Mouse (Mus musculus): ENCODE measurements around the gene Eif2b2.

The Eif2b2 gene
- long read RNA-seq, experiment 1, transcript Eif2b2-201 (8 exons, 1,605 nt) = major isoform, 53 of 60 reads
- long read RNA-seq, experiment 1, partial matches to known transcripts = 5 of 60 reads
- long read RNA-seq, experiment 1, other reads (novel, unspliced or antisense) = 2 of 60 reads
- long read RNA-seq, experiment 2, transcript Eif2b2-201 (8 exons, 1,605 nt) = major isoform, 65 of 70 reads
- long read RNA-seq, experiment 2, partial matches to known transcripts = 2 of 70 reads
- long read RNA-seq, experiment 2, other reads (novel, unspliced or antisense) = 2 of 70 reads

DNA sequence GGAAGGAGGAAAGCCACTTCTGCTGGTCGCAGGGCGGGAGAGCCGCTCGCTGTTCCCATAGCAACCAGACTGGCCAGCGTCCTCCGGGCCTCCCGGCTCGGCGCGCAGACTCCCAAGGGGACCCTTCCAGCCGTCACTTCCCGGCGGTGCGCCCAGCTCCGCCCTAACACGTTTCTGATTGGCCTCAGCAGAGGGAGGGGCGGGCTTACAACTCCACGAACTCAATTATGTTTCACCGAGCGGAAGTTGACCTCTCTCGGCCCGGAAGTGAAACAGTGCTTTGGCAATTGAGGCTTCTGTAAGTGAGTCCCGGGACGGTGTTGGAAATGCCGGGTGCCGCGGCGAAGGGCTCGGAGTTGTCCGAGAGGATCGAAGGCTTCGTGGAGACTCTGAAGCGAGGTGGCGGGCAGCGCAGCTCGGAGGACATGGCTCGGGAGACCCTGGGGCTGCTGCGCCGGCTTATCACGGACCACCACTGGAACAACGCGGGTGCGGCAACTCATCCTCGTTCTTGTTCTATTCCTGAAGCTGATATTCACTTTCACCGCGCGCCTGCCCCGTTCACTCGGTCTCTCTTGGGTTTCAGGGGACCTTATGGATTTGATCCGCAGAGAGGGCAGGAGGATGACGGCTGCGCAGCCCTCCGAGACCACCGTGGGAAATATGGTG is at the start of gene Eif2b2:
Gene Eif2b2 (plus strand): TSS at position 246 of the 669 bp plus-strand sequence.
- intact Hi-C loops (cut with DNase I) = no loop called here

DNA sequence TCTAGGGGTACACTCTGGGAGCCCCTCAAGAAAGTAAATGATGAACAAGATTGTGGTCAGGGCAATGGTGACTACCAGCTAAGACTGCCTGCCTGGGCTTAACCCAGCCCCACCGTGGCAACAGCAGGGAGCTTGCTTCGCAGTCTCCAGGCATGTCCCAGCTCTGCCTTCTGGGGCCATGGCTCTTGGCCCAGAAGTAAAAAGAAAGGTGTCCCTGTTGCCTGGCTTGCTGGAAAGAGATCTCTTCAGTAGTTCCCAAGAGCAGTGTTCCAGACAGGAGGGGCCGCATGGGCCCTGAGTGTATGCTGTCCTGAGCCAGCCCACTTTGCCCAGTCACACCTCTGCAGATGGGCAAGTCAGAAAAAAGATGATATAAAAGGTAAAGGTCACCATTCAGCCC is 49.4 kb upstream of the Eif2b2 start:
- intact Hi-C loops (cut with DNase I) = loop anchor here (5.0 kb wide), 1 partner anchor 137 kb away; no protein-coding TSS in a partner anchor

GRCm38 (mm10) chr12:85170284-85170947 is 48.9 kb upstream of the Eif2b2 start:
- intact Hi-C loops (cut with DNase I) = no loop called here

GRCm38 (mm10) chr12:85170948-85171307 is 48.4 kb upstream of the Eif2b2 start:
- intact Hi-C loops (cut with DNase I) = no loop called here

- intact Hi-C loops (cut with DNase I) = no loop called here
Observed at GRCm38 (mm10) chr12:85174016-85174415, 45.3 kb upstream of the Eif2b2 start.

- intact Hi-C loops (cut with DNase I) = no loop called here
Observed at GRCm38 (mm10) chr12:85175087-85175675, 44.1 kb upstream of the Eif2b2 start.

DNA sequence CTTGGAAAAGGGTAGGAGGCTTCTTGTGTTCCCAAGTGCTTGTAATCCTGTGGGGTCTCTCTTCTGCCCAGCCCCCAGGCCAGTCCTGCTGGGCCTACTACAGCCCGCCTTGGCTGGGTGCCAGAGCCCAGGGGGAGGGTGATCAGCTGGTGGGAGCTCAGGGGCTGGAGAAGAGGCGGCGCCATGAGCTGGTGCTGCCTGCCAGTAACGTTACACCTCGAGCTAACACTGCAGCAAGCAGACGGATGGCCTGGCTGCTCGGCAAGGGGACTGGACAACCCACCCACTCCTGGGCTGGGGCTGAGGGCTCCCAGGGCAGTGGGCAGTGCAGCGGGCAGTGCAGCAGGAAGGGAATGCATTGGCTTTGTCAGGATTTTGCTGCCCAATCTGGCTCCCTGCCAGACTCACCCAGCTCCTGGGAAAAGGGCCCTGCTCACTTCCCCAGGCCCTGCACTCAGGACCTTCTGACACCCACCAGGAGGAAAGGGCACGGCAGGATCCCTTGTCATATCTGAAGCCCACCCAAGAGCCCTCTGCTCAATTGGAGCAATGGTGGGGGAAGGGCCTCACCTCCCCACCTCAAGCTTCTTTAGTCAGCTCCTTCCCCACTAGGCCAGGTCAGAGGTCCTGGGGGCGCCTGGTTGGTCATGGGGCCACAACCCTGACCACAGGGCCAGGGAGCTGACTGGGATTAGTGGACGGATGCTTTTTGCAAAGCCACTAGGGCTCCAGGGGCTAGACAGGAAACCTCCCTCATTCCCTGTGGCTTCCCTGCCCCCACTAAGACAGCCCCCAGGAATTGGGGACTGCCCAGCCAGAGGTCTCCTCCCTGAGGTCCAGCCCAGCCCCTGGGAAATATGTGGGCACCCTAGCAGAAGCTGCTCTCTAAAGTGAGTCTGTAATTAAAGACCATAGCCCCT is 43.1 kb upstream of the Eif2b2 start:
- intact Hi-C loops (cut with DNase I) = no loop called here

DNA sequence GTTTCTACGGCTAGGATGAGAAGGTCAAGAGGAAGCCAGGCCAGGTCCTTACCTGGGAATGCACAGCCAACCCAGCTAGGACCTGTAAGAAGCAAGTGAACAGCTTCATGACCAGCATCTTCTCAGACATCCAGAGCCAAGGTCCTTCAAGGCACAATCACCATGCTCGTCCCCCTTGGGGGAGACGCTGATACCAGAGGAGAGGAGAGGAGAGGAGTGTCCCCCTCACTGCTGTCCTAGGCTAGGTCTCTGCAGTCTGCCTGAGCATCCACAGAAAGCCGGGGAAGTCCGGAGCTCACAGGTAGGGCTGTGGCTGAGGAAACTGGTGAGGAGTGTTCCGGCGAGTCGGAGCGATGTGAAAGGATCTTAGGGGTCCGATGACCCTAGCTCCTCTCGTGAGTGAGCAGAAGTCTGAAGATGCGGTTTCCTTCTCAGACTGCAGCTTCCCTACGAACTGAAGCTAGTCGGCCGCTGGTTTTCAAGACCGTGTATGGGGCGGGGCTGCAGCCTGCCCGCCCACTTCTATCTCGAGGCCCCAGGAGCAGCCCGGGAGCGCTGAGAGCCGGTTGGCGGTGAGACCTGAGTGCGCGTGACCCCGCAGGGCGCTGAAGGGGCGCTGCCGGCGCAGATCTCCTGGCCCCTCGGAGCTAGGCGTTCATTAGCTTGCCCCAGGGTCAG is 42.3 kb upstream of the Eif2b2 start:
- intact Hi-C loops (cut with DNase I) = no loop called here

DNA sequence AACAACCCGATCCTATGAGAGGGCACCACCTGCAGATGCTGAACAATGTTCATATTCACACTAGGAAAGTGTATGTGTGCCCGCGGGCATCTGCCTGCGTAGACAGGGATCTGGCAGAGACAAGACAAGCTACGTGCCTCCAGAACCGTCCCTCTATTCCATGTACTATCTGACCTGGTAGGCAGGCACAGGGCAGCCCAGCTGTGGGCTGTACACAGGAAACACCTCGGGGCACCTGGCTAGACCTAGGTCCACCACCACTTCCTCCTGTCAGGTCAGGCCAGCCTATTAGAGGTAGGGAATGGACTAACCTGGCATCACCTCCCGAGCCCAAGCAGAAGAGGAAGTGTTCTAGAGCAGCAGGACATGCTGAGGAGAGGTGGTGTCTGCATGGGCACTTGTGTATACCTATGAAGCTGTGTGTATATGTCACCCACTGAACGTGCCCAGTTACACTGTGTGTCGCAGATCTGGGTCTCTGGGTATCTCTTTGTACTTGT is 41.5 kb upstream of the Eif2b2 start, which contains the start of gene Pgf:
Gene Pgf (minus strand): TSS at position 51 of the 500 bp plus-strand sequence.
- intact Hi-C loops (cut with DNase I) = no loop called here

- intact Hi-C loops (cut with DNase I) = no loop called here
Observed at GRCm38 (mm10) chr12:85178294-85178693, 41.0 kb upstream of the Eif2b2 start.

DNA sequence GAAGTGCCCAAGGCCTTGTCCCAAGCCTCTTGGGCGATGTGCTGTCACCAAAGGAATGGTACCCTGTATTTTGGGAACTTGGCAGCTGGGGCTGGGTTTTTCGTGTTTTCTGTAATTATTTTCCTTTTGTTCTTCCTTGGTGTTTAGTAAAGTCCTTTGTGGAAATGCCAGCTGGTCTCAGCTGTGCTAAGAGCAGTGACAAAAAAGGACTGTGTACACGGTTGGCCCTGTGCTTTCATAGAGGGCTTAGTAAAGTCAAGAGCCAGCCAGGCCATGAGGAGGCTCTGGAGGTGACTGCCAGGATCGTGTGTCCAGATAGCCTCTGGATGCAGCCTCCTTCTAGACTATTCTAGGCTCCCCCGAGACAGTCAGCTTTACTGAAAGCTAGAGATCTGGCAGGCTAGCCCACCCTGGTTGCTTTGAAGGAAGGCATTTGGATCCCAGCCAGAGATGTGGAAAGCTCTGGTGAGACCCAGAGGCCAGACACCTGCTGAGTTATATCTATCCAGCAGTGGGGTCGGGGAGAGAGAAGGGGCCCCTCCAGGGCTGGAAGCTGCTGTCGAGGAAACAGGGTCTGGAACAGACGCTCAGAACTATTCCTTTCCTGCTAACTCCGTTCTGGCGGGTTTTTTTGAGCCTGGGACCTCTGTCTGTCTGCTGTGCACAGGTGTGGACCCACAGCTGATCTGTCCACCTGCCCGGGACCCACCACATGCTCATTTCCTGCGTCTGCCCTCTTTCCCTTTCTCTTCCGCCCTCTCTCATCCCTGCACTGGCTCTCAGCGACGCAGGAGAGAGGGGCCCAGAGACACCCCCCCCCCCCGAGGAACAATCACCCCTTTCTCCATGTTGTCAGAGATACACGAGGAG is 37.6 kb upstream of the Eif2b2 start:
- intact Hi-C loops (cut with DNase I) = no loop called here

GRCm38 (mm10) chr12:85182345-85182643 is 37.0 kb upstream of the Eif2b2 start:
- intact Hi-C loops (cut with DNase I) = no loop called here

- intact Hi-C loops (cut with DNase I) = no loop called here
Observed at GRCm38 (mm10) chr12:85182898-85183297, 36.4 kb upstream of the Eif2b2 start.

- intact Hi-C loops (cut with DNase I) = no loop called here
Observed at GRCm38 (mm10) chr12:85184118-85184517, 35.2 kb upstream of the Eif2b2 start.

DNA sequence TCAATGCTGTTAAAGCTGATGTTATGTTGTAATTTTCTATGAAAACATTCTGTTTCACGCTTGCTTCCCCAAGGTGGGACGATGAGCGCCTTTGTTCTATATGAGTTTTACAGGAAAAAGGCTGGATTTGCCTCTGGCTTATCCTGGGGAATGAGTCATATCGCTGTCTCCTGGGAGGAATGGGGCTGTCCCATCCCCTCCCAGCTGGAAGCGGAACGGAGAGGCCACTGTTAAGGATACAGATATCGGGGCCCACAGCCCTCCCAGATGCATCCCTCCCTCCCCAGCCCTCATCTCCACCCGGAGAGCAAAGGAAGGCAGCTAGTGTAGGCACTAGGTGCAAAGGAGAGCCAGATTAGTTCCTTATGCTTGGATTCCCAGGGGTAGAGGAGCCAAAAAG is 33.5 kb upstream of the Eif2b2 start:
- intact Hi-C loops (cut with DNase I) = no loop called here

DNA sequence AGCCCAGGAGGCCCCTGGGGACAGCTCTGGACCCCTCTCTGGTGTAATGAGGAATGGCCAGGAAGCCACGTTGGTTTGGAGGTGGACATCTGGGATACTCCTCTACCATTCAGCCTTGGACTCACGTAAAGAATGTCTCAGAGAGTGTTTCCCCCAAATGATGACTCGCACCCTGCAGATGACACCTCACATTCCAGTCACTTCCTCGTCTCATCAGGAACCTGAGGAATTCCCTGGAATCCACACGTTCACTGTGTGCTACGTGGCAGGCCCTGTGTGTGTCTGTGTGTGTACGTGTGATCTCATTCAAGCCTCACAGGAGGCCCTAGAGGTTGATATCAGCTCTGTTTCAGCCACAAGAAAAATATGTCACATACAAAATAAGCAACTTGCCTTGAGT is 32.9 kb upstream of the Eif2b2 start:
- intact Hi-C loops (cut with DNase I) = no loop called here

- intact Hi-C loops (cut with DNase I) = no loop called here
Observed at GRCm38 (mm10) chr12:85190290-85190689, 29.0 kb upstream of the Eif2b2 start.

GRCm38 (mm10) chr12:85192461-85193108 is 26.7 kb upstream of the Eif2b2 start:
- intact Hi-C loops (cut with DNase I) = no loop called here

- intact Hi-C loops (cut with DNase I) = no loop called here
Observed at GRCm38 (mm10) chr12:85193146-85193545, 26.1 kb upstream of the Eif2b2 start.

All from adrenal gland (tissue).